Mouse (Mus musculus): ENCODE results near the gene Armc7. TPM values are rescaled to one million over a fixed set of nuclear protein-coding genes. Genes with fewer than 3 reads are reported as not detected.

Gene Armc7
- 31.0 and 40.3 TPM in 2 replicates for polyA plus RNA-seq (2012; rRNA removed)

DNA sequence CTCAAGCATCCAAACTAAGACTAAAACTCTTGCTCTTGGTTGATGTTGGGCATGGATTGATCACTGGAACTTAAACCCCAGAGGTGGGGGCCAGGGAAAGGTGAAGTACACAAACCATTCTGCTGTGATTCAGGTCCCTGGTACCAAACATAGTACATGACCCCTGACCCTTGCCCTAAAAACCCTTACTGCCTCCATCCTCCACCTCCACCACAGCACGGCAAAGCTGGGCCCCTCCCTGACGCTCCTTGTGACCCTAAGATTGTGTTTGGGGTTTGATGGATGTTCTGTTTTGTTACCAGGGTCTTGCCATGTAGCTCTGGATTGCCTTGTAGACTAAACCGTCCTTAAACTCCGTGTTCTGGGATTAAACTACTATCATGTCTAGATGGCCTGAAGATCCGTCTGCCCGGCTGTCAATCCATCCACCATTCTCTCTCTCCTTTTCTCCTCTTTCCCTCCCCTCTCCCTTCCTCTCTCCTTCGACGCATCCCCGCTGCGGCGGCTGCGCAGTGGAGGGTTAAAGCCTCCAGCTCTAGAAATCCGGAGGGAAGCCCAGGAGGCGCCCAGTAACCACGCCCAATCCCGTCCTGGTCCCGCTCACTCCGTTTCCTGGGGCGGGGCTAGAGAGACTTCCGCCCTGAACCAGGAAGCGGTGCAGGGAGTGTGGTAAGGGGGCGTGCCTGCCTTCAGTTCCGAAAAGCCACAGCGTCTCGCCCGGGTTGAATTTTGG, at the start of gene Armc7:
Gene Armc7 (plus strand): TSS at position 643 of the 733 bp plus-strand sequence.
- no peaks in the 10 kb centered on the region for H3K27me3 ChIP-seq (ENCODE audit: control insufficient read depth, insufficient read depth, low read length)
- peaks cover 10% of the 10 kb centered on the region; the same call in 1 of the 2 replicates for H3K4me1 ChIP-seq (ENCODE audit: control insufficient read depth, insufficient read depth, insufficient read length)
- peak; percentile 79 to 91 for DNase-seq (ENCODE audit: low read depth in 1 of 2, low spot score in 2 of 2)
- TF ChIP-seq CTCF (IDR thresholded peaks at IDR 0.05; ENCODE audit: extremely low read depth, insufficient read depth, insufficient read length, insufficient replicate concordance) (no peak), POLR2A (IDR thresholded peaks at IDR 0.05; ENCODE audit: low read depth, low read length) (peak; percentile 30)
- H3K27ac ChIP-seq (ENCODE audit: insufficient read depth, low read length): peak within 1 kb of the TSS; percentile 88
- 3% methylated on average over 26 of the region's 26 CpGs for WGBS
- H3K36me3 ChIP-seq (ENCODE audit: control insufficient read depth, insufficient read depth, low read length): peaks cover 4% of the 10 kb centered on the region
- peak within 1 kb of the TSS; percentile 87 for H3K4me3 ChIP-seq (ENCODE audit: extremely low read depth, insufficient read depth, insufficient read length)

DNA sequence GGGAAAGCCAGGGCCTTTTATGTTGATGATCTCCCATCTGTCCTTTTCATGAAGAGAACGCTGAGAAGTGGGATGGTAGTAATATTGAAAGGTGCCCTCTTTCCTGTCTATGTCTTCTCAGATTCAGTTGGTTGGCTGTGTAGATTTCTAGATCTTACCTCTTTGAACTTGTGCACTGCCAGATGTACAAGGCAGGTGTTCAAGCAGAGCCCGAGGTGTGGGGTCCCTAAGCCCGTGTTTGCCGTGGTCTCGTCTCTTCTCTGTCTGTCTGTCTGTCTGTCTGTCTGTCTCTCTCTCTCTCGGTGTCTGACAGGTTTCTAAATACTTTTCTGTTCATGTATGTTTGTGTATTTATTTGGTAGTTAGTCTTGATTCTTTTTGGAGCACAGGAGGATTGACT, 49.8 kb upstream of the Armc7 start:
- no peak for TF ChIP-seq POLR2A (IDR thresholded peaks at IDR 0.05; ENCODE audit: low read depth, low read length)
- TF ChIP-seq CTCF (IDR thresholded peaks at IDR 0.05; ENCODE audit: extremely low read depth, insufficient read depth, insufficient read length, insufficient replicate concordance): no peak
- no peaks in the 10 kb centered on the region for H3K27me3 ChIP-seq (ENCODE audit: control insufficient read depth, insufficient read depth, low read length)
- no peak overlapping the region for H3K27ac ChIP-seq (ENCODE audit: insufficient read depth, low read length)
- no peak overlapping the region for H3K4me3 ChIP-seq (ENCODE audit: extremely low read depth, insufficient read depth, insufficient read length)
- H3K36me3 ChIP-seq (ENCODE audit: control insufficient read depth, insufficient read depth, low read length): peaks cover 22% of the 10 kb centered on the region
- no peaks in the 10 kb centered on the region; the same call in 1 of the 2 replicates for H3K4me1 ChIP-seq (ENCODE audit: control insufficient read depth, insufficient read depth, insufficient read length)
- DNase-seq (ENCODE audit: low read depth in 1 of 2, low spot score in 2 of 2): no peak
- WGBS: 80% methylated on average over 6 of the region's 6 CpGs

DNA sequence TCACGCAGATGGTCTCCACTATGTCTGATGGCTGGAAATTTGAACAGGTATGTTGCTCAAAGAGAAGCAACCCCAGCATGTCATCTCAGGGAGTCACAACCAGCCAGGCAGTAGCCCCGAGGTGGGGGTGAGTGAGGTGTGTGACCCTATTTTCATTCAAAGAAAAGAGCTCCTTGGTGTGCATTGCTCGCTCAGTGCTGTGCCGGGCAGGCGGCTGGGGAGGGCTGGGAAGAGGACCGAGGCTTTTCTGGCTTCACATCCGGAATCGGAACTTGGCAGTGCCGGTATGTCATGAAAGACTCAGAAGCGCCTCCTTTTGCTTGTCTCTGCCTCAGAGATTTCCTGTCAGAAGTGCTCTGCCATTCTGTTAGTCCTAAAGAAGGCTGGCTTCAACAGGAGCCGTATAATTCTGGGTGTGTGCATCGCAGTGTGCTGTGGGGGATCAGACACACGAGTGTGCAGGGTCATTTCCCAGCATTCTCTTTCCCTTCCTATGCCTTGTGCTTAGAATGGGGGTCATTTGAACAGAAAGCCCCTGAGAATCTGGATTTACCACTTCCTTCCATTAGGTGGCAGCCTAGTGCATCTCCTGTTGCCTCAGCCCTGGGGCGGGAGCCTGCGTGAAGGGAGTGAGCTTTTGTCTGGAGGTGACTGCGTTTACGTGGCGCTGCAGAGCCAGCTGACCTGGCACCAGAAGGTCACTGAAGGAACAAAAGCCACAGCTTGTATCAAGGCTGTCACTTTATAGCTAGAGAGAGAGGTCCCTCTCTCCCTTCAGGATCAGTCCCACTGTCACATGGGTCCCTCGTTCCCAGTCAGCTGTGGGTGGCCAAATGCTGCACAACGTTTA, 47.8 kb upstream of the Armc7 start:
- Histone ChIP-seq H3K36me3 (ENCODE audit: control insufficient read depth, insufficient read depth, low read length) (peaks cover 30% of the 10 kb centered on the region), H3K4me1 (ENCODE audit: control insufficient read depth, insufficient read depth, insufficient read length) (no peaks in the 10 kb centered on the region), H3K4me3 (ENCODE audit: extremely low read depth, insufficient read depth, insufficient read length) (no peak overlapping the region), H3K27ac (ENCODE audit: insufficient read depth, low read length) (peak overlapping the region; percentile 13; the same call in 1 of the 2 replicates), H3K27me3 (ENCODE audit: control insufficient read depth, insufficient read depth, low read length) (no peaks in the 10 kb centered on the region)
- DNase-seq (ENCODE audit: low read depth in 1 of 2, low spot score in 2 of 2): peak; percentile 47
- 58% methylated on average over 20 of the region's 20 CpGs for WGBS
- TF ChIP-seq CTCF (IDR thresholded peaks at IDR 0.05; ENCODE audit: extremely low read depth, insufficient read depth, insufficient read length, insufficient replicate concordance) (peak; percentile 64; the same call in 1 of the 2 replicates), POLR2A (IDR thresholded peaks at IDR 0.05; ENCODE audit: low read depth, low read length) (no peak)

DNA sequence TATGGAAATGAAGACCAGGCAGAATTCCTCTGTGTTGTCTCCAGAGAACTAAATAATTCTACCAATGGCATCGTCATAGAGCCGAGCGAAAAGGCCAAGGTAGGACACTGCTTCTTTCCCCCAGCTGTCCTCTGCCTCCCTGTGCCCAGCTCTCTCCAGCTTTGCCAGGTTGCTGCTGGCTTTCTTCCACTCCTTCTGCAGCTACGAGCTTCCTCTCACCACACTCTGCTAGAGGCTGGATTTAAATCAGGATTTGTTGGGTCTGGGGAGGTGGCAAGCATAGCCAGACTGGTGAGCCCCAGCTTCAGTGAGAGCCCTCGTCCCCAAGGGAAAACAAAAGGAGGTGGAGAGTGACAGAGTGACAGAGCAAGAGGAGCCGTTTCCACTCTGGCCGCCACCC, 46.2 kb upstream of the Armc7 start:
- DNase-seq (ENCODE audit: low read depth in 1 of 2, low spot score in 2 of 2): no peak
- no peaks in the 10 kb centered on the region for H3K27me3 ChIP-seq (ENCODE audit: control insufficient read depth, insufficient read depth, low read length)
- peaks cover 30% of the 10 kb centered on the region for H3K36me3 ChIP-seq (ENCODE audit: control insufficient read depth, insufficient read depth, low read length)
- no peak overlapping the region for H3K4me3 ChIP-seq (ENCODE audit: extremely low read depth, insufficient read depth, insufficient read length)
- 84% methylated on average over 7 of the region's 7 CpGs for WGBS
- TF ChIP-seq CTCF (IDR thresholded peaks at IDR 0.05; ENCODE audit: extremely low read depth, insufficient read depth, insufficient read length, insufficient replicate concordance) (no peak), POLR2A (IDR thresholded peaks at IDR 0.05; ENCODE audit: low read depth, low read length) (no peak)
- no peaks in the 10 kb centered on the region for H3K4me1 ChIP-seq (ENCODE audit: control insufficient read depth, insufficient read depth, insufficient read length)
- no peak overlapping the region for H3K27ac ChIP-seq (ENCODE audit: insufficient read depth, low read length)

DNA sequence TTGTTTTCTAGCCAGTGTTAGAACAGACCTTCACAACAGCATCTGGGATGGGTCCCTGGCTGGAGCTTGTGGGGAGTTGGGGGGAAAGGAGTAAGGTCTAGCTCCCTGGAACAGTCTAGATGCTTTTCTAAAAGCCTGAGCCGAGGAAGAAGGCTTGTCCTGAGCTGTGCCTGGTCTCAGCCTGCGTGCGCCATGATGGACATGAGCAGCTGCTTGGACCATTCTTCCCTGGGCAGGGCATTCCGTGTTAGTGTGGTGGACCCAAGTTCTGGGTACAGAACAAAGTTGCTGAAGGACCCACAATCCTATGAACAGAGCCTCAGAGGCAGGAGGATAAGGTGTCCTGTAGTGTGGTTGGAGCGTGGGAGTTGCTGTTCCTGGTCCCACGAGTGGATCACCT, 44.9 kb upstream of the Armc7 start:
- TF ChIP-seq POLR2A (IDR thresholded peaks at IDR 0.05; ENCODE audit: low read depth, low read length) (no peak), CTCF (IDR thresholded peaks at IDR 0.05; ENCODE audit: extremely low read depth, insufficient read depth, insufficient read length, insufficient replicate concordance) (no peak)

DNA sequence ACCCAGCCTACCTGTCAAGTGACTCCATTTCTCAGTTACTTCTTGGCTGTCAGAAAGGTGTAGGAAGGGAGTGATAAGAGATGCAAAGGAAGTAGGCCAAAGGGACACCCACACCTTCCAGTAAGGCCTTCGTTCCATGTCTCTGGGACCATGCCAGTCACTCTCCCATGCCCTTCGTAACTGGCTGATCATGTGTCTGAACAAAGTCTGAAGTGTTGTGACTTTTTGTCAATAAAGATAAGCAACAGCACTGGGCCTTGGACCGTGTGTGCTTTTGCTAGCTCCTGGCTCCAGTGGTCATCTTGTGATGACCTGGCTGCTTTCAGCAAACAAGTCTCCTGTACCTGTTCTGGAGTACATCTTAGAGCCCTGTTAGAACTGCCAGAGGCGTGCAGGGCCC, 42.7 kb upstream of the Armc7 start:
- WGBS: 88% methylated on average over 4 of the region's 4 CpGs
- DNase-seq (ENCODE audit: low read depth in 1 of 2, low spot score in 2 of 2): no peak
- H3K27ac ChIP-seq (ENCODE audit: insufficient read depth, low read length): no peak overlapping the region
- TF ChIP-seq CTCF (IDR thresholded peaks at IDR 0.05; ENCODE audit: extremely low read depth, insufficient read depth, insufficient read length, insufficient replicate concordance) (no peak), POLR2A (IDR thresholded peaks at IDR 0.05; ENCODE audit: low read depth, low read length) (no peak)
- no peaks in the 10 kb centered on the region; the same call in 1 of the 2 replicates for H3K27me3 ChIP-seq (ENCODE audit: control insufficient read depth, insufficient read depth, low read length)
- peaks cover 22% of the 10 kb centered on the region for H3K36me3 ChIP-seq (ENCODE audit: control insufficient read depth, insufficient read depth, low read length)
- H3K4me1 ChIP-seq (ENCODE audit: control insufficient read depth, insufficient read depth, insufficient read length): no peaks in the 10 kb centered on the region; the same call in 1 of the 2 replicates
- H3K4me3 ChIP-seq (ENCODE audit: extremely low read depth, insufficient read depth, insufficient read length): no peak overlapping the region

More for the DNA sequence above, 44.9 kb upstream of the Armc7 start:
- Histone ChIP-seq H3K4me3 (ENCODE audit: extremely low read depth, insufficient read depth, insufficient read length) (no peak overlapping the region), H3K27ac (ENCODE audit: insufficient read depth, low read length) (no peak overlapping the region), H3K4me1 (ENCODE audit: control insufficient read depth, insufficient read depth, insufficient read length) (no peaks in the 10 kb centered on the region; the same call in 1 of the 2 replicates), H3K36me3 (ENCODE audit: control insufficient read depth, insufficient read depth, low read length) (peaks cover 25% of the 10 kb centered on the region), H3K27me3 (ENCODE audit: control insufficient read depth, insufficient read depth, low read length) (no peaks in the 10 kb centered on the region)
- WGBS: 94% methylated on average over 6 of the region's 6 CpGs
- DNase-seq (ENCODE audit: low read depth in 1 of 2, low spot score in 2 of 2): no peak

All from spleen, adult 2 months (tissue).